1 mouse cellular context compared by ENCODE assay signal in genomic region chr7:45508561-45508960, GRCm38 (mm10).
TF ChIP-seq lines count a peak whose summit lies in the region.

No protein-coding gene starts in this region.

TF ChIP-seq in MEL, 35 proteins besides CTCF, POLR2A, EP300 and RAD21:
- no peak for TF ChIP-seq ZNF384 (IDR thresholded peaks at IDR 0.05; ENCODE audit: low read depth, low read length)
- TF ChIP-seq NELFE (IDR thresholded peaks at IDR 0.05; ENCODE audit: low read depth, low read length), result peak; percentile 63
- no peak for TF ChIP-seq UBTF (IDR thresholded peaks at IDR 0.05; ENCODE audit: borderline replicate concordance, insufficient read depth, low read depth, low read length)
- TF ChIP-seq GABPA (IDR thresholded peaks at IDR 0.05; ENCODE audit: low read depth, low read length), result no peak
- TF ChIP-seq RCOR1 (IDR thresholded peaks at IDR 0.05; ENCODE audit: low read depth, low read length), result peak; percentile 63
- peak; percentile 58; the same call in 1 of the 2 replicates for TF ChIP-seq MAFK (IDR thresholded peaks at IDR 0.05; ENCODE audit: borderline replicate concordance, low read depth, low read length)
- TF ChIP-seq MYC (IDR thresholded peaks at IDR 0.05; ENCODE audit: low read depth, low read length), result peak; percentile 69; the same call in 1 of the 2 replicates
- no peak for TF ChIP-seq CHD1 (IDR thresholded peaks at IDR 0.05; ENCODE audit: low read depth, low read length)
- TF ChIP-seq ZMIZ1 (IDR thresholded peaks at IDR 0.05; ENCODE audit: low read depth, low read length), result no peak
- TF ChIP-seq CHD2 (IDR thresholded peaks at IDR 0.05; ENCODE audit: low read length), result no peak
- peak; percentile 75 for TF ChIP-seq BHLHE40 (IDR thresholded peaks at IDR 0.05; ENCODE audit: borderline replicate concordance, low read depth, low read length)
- no peak for TF ChIP-seq SMC3 (IDR thresholded peaks at IDR 0.05; ENCODE audit: low read depth, low read length)
- no peak for TF ChIP-seq MYB (IDR thresholded peaks at IDR 0.05; ENCODE audit: low read depth, low read length)
- peak; percentile 70 for TF ChIP-seq TCF12 (IDR thresholded peaks at IDR 0.05; ENCODE audit: low read depth, low read length)
- 0 out of 2 replicates have a peak, but pooled peaks have one; percentile 15 for TF ChIP-seq ZC3H11A (IDR thresholded peaks at IDR 0.05; ENCODE audit: low read depth, low read length)
- peak; percentile 86 for TF ChIP-seq ETS1 (IDR thresholded peaks at IDR 0.05; ENCODE audit: low read depth, low read length)
- TF ChIP-seq GATA1 (IDR thresholded peaks at IDR 0.05; ENCODE audit: low read depth, low read length), result peak; percentile 76
- peak; percentile 86 for TF ChIP-seq TBP (IDR thresholded peaks at IDR 0.05; ENCODE audit: low read depth, low read length)
- peak; percentile 86 for TF ChIP-seq SIN3A (IDR thresholded peaks at IDR 0.05; ENCODE audit: low read length)
- TF ChIP-seq USF1 (IDR thresholded peaks at IDR 0.05; ENCODE audit: low read depth, low read length), result peak; percentile 93
- TF ChIP-seq NRF1 (IDR thresholded peaks at IDR 0.05; ENCODE audit: insufficient read depth, low read depth, low read length, poor library complexity, severe bottlenecking), result peak; percentile 66
- peak; percentile 86; the same call in 1 of the 2 replicates for TF ChIP-seq MAX (IDR thresholded peaks at IDR 0.05; ENCODE audit: low read length)
- 0 out of 2 replicates have a peak, but pooled peaks have one; percentile 43 for TF ChIP-seq E2F4 (IDR thresholded peaks at IDR 0.05; ENCODE audit: borderline replicate concordance, low read depth, low read length)
- TF ChIP-seq JUND (IDR thresholded peaks at IDR 0.05; ENCODE audit: low read depth, low read length), result no peak; the same call in 1 of the 2 replicates
- TF ChIP-seq KAT2A (conservative IDR thresholded peaks at IDR 0.05; ENCODE audit: low read depth, low read length), result 0 out of 2 replicates have a peak, but pooled peaks have one; percentile 30
- TF ChIP-seq MAZ (IDR thresholded peaks at IDR 0.05; ENCODE audit: low read depth, low read length), result no peak
- peak; percentile 48; the same call in 1 of the 2 replicates for TF ChIP-seq HCFC1 (IDR thresholded peaks at IDR 0.05; ENCODE audit: low read depth, low read length)
- peak; percentile 64; the same call in 1 of the 2 replicates for TF ChIP-seq POLR2AphosphoS2 (IDR thresholded peaks at IDR 0.05; ENCODE audit: low read length)
- TF ChIP-seq ELF1 (IDR thresholded peaks at IDR 0.05; ENCODE audit: low read depth, low read length), result 0 out of 2 replicates have a peak, but pooled peaks have one; percentile 19
- no peak for TF ChIP-seq MEF2A (IDR thresholded peaks at IDR 0.05; ENCODE audit: extremely low read depth, insufficient replicate concordance, low read depth, low read length, poor library complexity, severe bottlenecking)
- no peak for TF ChIP-seq ZKSCAN1 (IDR thresholded peaks at IDR 0.05; ENCODE audit: low read depth, low read length)
- peak; percentile 73; the same call in 1 of the 2 replicates for TF ChIP-seq MXI1 (IDR thresholded peaks at IDR 0.05; ENCODE audit: low read depth, low read length)
- peak in 1 of 2 experiments; percentile 62; a peak in 1 of 4 replicates for TF ChIP-seq USF2 (IDR thresholded peaks at IDR 0.05; ENCODE audit: borderline replicate concordance in 1 of 2, insufficient read depth in 1 of 2, low read depth in 1 of 2, low read length in 2 of 2)
- no peak for TF ChIP-seq POLR2AphosphoS5 (IDR thresholded peaks at IDR 0.05; ENCODE audit: borderline replicate concordance, low read depth, low read length)
- TF ChIP-seq TAL1 (IDR thresholded peaks at IDR 0.05; ENCODE audit: low read length), result peak; percentile 61
